In the genomic region with DNA sequence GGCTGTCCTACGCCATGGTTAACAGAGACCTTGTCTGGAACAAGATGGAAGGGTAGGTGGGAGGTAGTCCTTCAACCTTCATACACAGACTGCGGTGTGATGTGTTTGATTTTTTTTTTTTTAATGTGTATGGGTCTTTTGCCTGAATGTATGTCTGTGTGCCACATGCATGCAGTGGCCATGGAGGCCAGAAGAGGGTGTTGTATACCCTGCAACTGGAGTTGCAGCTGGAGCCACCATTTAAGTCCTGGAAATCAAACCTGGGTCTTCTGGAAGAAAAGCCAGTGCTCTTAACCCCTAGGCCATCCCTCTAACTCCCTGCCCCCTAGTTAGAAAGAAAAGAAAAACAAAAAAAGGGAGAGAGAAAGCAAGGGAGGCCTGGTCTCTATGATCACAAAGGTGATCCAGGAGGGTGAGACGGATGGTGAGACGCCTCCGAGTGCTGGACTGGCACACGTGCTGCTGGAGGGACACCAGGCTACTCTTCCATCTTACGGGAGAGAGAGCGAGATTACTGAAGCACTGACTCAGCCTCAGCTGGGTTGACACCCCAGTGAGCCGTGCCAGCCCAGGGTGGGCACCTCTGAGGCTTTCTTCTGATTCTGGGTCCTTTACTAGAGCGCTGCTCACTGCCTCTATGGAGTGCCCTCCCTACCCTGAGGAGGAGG, we compare ENCODE assay signal across 23 mouse cellular contexts. TPM values are rescaled to one million over a fixed set of nuclear protein-coding genes. Genes with fewer than 3 reads are reported as not detected.
DNase-seq lines count a peak whose midpoint lies in the region; ATAC-seq and TF ChIP-seq lines count a peak whose summit lies in the region.
"Had no signal": no experiment of that assay in that cellular context is flagged by ENCODE, and none has a peak within 500 bp of the region (broad histone marks: within the 10 kb centered on the region; RNA-seq: fewer than 3 reads in every experiment).

No protein-coding gene starts in this region.

- peaks cover 24% of the 10 kb centered on the region for H3K36me3 ChIP-seq in kidney, embryonic 14.5 days (ENCODE audit: control insufficient read depth, insufficient read depth, low read length)
- H3K36me3 ChIP-seq in macrophage (ENCODE audit: inconsistent target) = peaks cover 20% of the 10 kb centered on the region; the same call in 1 of the 2 replicates

- 89% methylated on average over 10 of the region's 10 CpGs for WGBS in kidney, embryonic 14.5 days
- 74% methylated on average over 10 of the region's 10 CpGs for WGBS in lung, adult 2 months
- 88% methylated on average over 10 of the region's 10 CpGs for WGBS in macrophage (ENCODE audit: missing documents)

- no peak overlapping the region for H3K4me3 ChIP-seq in kidney, embryonic 14.5 days (ENCODE audit: low read length)
- H3K4me3 ChIP-seq in lung, adult 2 months (replicated peaks; ENCODE audit: extremely low read depth, low read depth, low read length) = no peak overlapping the region
- no peak overlapping the region for H3K4me3 ChIP-seq in macrophage (ENCODE audit: inconsistent target)
- H3K4me3 ChIP-seq: forebrain, embryonic 13.5 days; hindbrain, embryonic 15.5 days; limb, embryonic 10.5 days had no signal

- H3K9ac ChIP-seq in kidney, embryonic 14.5 days (ENCODE audit: low read depth, low read length) = no peak overlapping the region
- H3K9ac ChIP-seq: forebrain, embryonic 13.5 days; hindbrain, embryonic 15.5 days had no signal

- 0 out of 2 replicates have a peak, but pooled peaks have one; percentile 13 for TF ChIP-seq CTCF in lung, adult 2 months (IDR thresholded peaks at IDR 0.05; ENCODE audit: insufficient read depth, low read length)

- DNase-seq in adrenal gland, adult 2 months = peak; percentile 38
- no peak for DNase-seq in adrenal gland, adult 18-20 months (ENCODE audit: low spot score in 2 of 2)
- no peak for DNase-seq in kidney, adult 9 months
- no peak for DNase-seq in lung, adult 2 months
- DNase-seq in lung, postnatal 36 days = no peak
- DNase-seq in cerebellum, postnatal 36 days = no peak
- DNase-seq: adrenal gland, adult 8-10 months; cerebellum, adult 8-10 months; heart, adult 11 months; heart, postnatal 10 days; kidney, postnatal 4 days; layer of hippocampus, postnatal 36 days; lung, adult 18-20 months; right cerebral cortex, adult 18-20 months; thymus, postnatal 4 days had no signal

- no peak overlapping the region for H3K4me2 ChIP-seq in kidney, embryonic 14.5 days (replicated peaks; ENCODE audit: low read depth, low read length)
- H3K4me2 ChIP-seq: forebrain, embryonic 13.5 days; hindbrain, embryonic 15.5 days had no signal

- no peaks in the 10 kb centered on the region for H3K27me3 ChIP-seq in kidney, embryonic 14.5 days (ENCODE audit: control insufficient read depth, insufficient read depth, low read length)
- H3K27me3 ChIP-seq: forebrain, embryonic 13.5 days; hindbrain, embryonic 15.5 days had no signal

- peaks cover 85% of the 10 kb centered on the region for H3K4me1 ChIP-seq in kidney, embryonic 14.5 days (ENCODE audit: control insufficient read depth, insufficient read depth, low read length)
- peaks cover 61% of the 10 kb centered on the region for H3K4me1 ChIP-seq in lung, adult 2 months (ENCODE audit: control insufficient read depth, insufficient read depth, low read length)

- ATAC-seq in kidney, embryonic 14.5 days (ENCODE audit: low FRiP score, low TSS enrichment) = no peak
- ATAC-seq: forebrain, embryonic 13.5 days had no signal

- H3K79me2 ChIP-seq in macrophage (ENCODE audit: inconsistent target) = peaks cover 86% of the 10 kb centered on the region

- peak overlapping the region; percentile 10; the same call in 1 of the 2 replicates for H3K27ac ChIP-seq in kidney, embryonic 14.5 days (ENCODE audit: low read depth, low read length)
- H3K27ac ChIP-seq in macrophage = peak overlapping the region; percentile 66; the same call in 1 of the 2 replicates
- H3K27ac ChIP-seq: forebrain, embryonic 13.5 days; hindbrain, embryonic 15.5 days; limb, embryonic 10.5 days had no signal

- H3K9me3 ChIP-seq in kidney, embryonic 14.5 days (ENCODE audit: control insufficient read depth, low read length) = no peaks in the 10 kb centered on the region
- H3K9me3 ChIP-seq: forebrain, embryonic 13.5 days; hindbrain, embryonic 15.5 days; limb, embryonic 10.5 days had no signal

- TF ChIP-seq POLR2A in lung, adult 2 months (IDR thresholded peaks at IDR 0.05; ENCODE audit: borderline replicate concordance, extremely low read depth, low read depth, low read length) = no peak

RNA-seq across cellular contexts. Expression of a gene that starts 19.6 kb away (rescaled TPM):
- 100 to 1,000 TPM in 1 of 2 experiments, 10 to 100 TPM in 1; 96.8 to 142 TPM for total RNA-seq in adrenal gland, adult 2 months (2021)
- polyA plus RNA-seq in adrenal gland, adult 2 months (2012; rRNA removed) = 155 and 228 TPM in 2 replicates
- 100 to 1,000 TPM in 1 of 2 experiments, 10 to 100 TPM in 1; 70.0 to 160 TPM for total RNA-seq in adrenal gland, adult 18-20 months (2021)
- polyA plus RNA-seq in kidney, embryonic 14.5 days (2014; fragmentation: Nextera tagmentation; extraction: Ambion mirVana) = 36.0 and 45.4 TPM in 2 replicates
- 80.4 and 115 TPM in 2 replicates for polyA plus RNA-seq in lung, adult 2 months (2012; rRNA removed)
- 100 to 1,000 TPM in 6 of 26 experiments, 10 to 100 TPM in 14, 1 to 10 TPM in 6; 5.0 to 155 (median 36.6) TPM for total RNA-seq in macrophage (2018; cell fraction: chromatin; rRNA removed)
- 100 to 1,000 TPM in 7 of 26 experiments, 10 to 100 TPM in 19; 17.2 to 237 (median 26.6) TPM for total RNA-seq in macrophage (2018; cell fraction: cytosol; rRNA removed)
- 100 to 1,000 TPM in 8 of 26 experiments, 10 to 100 TPM in 18; 15.6 to 179 (median 63.8) TPM for total RNA-seq in macrophage (2018; cell fraction: nucleus; rRNA removed)
- polyA plus RNA-seq in macrophage (2018) = 6.8 to 16.9 TPM (median 13.4 TPM) in 3 replicates

RNA-seq across cellular contexts. Expression of a gene that starts 22.3 kb away (rescaled TPM):
- total RNA-seq in adrenal gland, adult 2 months (2021) = 1 to 10 TPM in 1 of 2 experiments, under 1 TPM in 1; 0.46 to 1.2 TPM
- 0.09 TPM in 1 of 2 replicates, not detected in the other for polyA plus RNA-seq in adrenal gland, adult 2 months (2012; rRNA removed)
- under 1 TPM; 0.30 to 0.38 TPM for total RNA-seq in adrenal gland, adult 18-20 months (2021)
- 0.90 and 1.4 TPM in 2 replicates for polyA plus RNA-seq in kidney, embryonic 14.5 days (2014; fragmentation: Nextera tagmentation; extraction: Ambion mirVana)
- 0.09 TPM in 1 of 2 replicates, not detected in the other for polyA plus RNA-seq in lung, adult 2 months (2012; rRNA removed)
- 1 to 10 TPM in 1 of 26 experiments, under 1 TPM in 1, not detected in 24; 0.94 to 1.3 TPM for total RNA-seq in macrophage (2018; cell fraction: chromatin; rRNA removed)
- not detected for total RNA-seq in macrophage (2018; cell fraction: cytosol; rRNA removed)
- total RNA-seq in macrophage (2018; cell fraction: nucleus; rRNA removed) = 1 to 10 TPM in 1 of 26 experiments, under 1 TPM in 2, not detected in 23; 0.40 to 1.6 (median 0.46) TPM
- polyA plus RNA-seq in macrophage (2018) = not detected in 3 replicates
- total RNA-seq: heart, postnatal 10 days; layer of hippocampus, postnatal 36 days; megakaryocyte-erythroid progenitor cell, adult 5-6 weeks; monocyte, adult 5-6 weeks; neutrophil, adult 5-6 weeks had no signal

RNA-seq across cellular contexts. Expression of a gene that starts 47.9 kb away (rescaled TPM):
- 10 to 100 TPM; 13.4 to 17.8 TPM for total RNA-seq in adrenal gland, adult 2 months (2021)
- polyA plus RNA-seq in adrenal gland, adult 2 months (2012; rRNA removed) = 3.2 and 4.0 TPM in 2 replicates
- 10 to 100 TPM; 14.3 to 17.1 TPM for total RNA-seq in adrenal gland, adult 18-20 months (2021)
- polyA plus RNA-seq in kidney, embryonic 14.5 days (2014; fragmentation: Nextera tagmentation; extraction: Ambion mirVana) = 20.5 and 29.7 TPM in 2 replicates
- polyA plus RNA-seq in lung, adult 2 months (2012; rRNA removed) = 6.2 and 7.1 TPM in 2 replicates
- 10 to 100 TPM; 11.0 to 52.3 (median 24.4) TPM for total RNA-seq in macrophage (2018; cell fraction: chromatin; rRNA removed)
- total RNA-seq in macrophage (2018; cell fraction: cytosol; rRNA removed) = 10 to 100 TPM in 8 of 26 experiments, 1 to 10 TPM in 18; 3.6 to 12.4 (median 8.7) TPM
- total RNA-seq in macrophage (2018; cell fraction: nucleus; rRNA removed) = 10 to 100 TPM in 25 of 26 experiments, 1 to 10 TPM in 1; 7.3 to 36.6 (median 16.2) TPM
- polyA plus RNA-seq in macrophage (2018) = 8.5 to 11.5 TPM (median 8.9 TPM) in 3 replicates

RNA-seq across cellular contexts. Expression of a gene that starts 48.1 kb away (rescaled TPM):
- total RNA-seq in adrenal gland, adult 2 months (2021) = 10 to 100 TPM; 34.4 to 35.9 TPM
- 52.0 and 52.3 TPM in 2 replicates for polyA plus RNA-seq in adrenal gland, adult 2 months (2012; rRNA removed)
- 10 to 100 TPM; 32.9 to 36.0 TPM for total RNA-seq in adrenal gland, adult 18-20 months (2021)
- polyA plus RNA-seq in kidney, embryonic 14.5 days (2014; fragmentation: Nextera tagmentation; extraction: Ambion mirVana) = 49.7 and 49.8 TPM in 2 replicates
- 21.2 and 31.7 TPM in 2 replicates for polyA plus RNA-seq in lung, adult 2 months (2012; rRNA removed)
- 10 to 100 TPM in 18 of 26 experiments, 1 to 10 TPM in 8; 7.6 to 20.0 (median 12.4) TPM for total RNA-seq in macrophage (2018; cell fraction: chromatin; rRNA removed)
- 10 to 100 TPM; 26.2 to 38.3 (median 34.2) TPM for total RNA-seq in macrophage (2018; cell fraction: cytosol; rRNA removed)
- 10 to 100 TPM in 25 of 26 experiments, 1 to 10 TPM in 1; 8.3 to 23.7 (median 15.9) TPM for total RNA-seq in macrophage (2018; cell fraction: nucleus; rRNA removed)
- polyA plus RNA-seq in macrophage (2018) = 25.4 to 31.8 TPM (median 29.8 TPM) in 3 replicates
